Mouse (Mus musculus) induced T-regulatory cell, adult 2 months (primary cell): ENCODE measurements around the gene Gm20888.
"Not testable (repeated sequence)": the region's sequence is repeated elsewhere in the genome, so short reads cannot be mapped to it uniquely, and the experiment has no call there.

Source experiments
- DNase-seq: peaks from one replicate; pipeline ENCODE4 v3.0.0-alpha.2; 2012; ENCODE audit warnings: low read depth

Gm20888 gene

DNA sequence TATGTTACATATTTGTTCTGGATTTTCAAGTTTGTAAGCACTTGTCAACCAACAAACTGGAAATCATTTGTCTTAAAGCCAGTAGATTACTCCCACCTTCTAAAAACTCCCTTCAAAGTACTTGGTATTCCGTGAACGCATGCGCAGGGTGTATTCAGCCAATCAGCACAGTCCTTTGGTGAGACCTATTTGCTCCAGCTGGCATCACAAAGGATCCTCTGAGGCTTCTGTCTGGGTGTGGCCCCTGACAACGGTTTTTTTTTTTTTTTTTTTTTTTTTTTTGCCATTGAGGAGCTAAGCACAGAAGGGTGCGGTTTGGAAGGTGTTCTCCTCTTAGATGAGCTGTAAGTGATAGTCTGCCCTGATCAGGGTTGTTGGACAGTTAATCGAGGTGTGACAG lies at the start of gene Gm20888:
TSS of gene Gm20888 (plus strand) at position 301 of the 400 bp plus-strand sequence.
- DNase-seq, result not testable (repeated sequence)
